Mouse (Mus musculus): ENCODE results near the gene Anxa6.

DNA sequence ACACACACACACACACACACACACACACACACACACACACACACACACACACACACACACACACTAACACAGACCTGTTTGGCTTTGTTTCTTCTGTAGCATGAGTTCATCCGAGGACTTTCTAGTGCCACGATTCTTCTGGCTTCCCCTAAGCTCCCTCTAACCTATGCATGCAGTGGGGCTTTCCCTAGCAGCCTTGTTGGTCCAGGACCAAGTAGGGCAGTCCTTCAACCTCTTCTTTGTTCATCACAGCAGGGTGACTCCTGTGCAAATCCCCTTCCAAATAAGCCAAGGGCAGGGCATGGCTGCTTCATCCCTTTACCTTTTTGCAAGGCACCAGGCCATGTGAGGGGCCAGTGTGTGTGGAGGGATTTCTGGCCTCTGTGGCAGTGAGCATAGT is 34.5 kb downstream of the Anxa6 start:
- TF ChIP-seq CTCF (IDR thresholded peaks at IDR 0.05; ENCODE audit: extremely low read depth, insufficient read depth, low read length) (no peak), POLR2A (IDR thresholded peaks at IDR 0.05; ENCODE audit: extremely low read depth, insufficient read depth, low read length) (no peak)
